Mouse (Mus musculus): ENCODE data around the gene Gclc. TPM values are rescaled to one million over a fixed set of nuclear protein-coding genes. Genes with fewer than 3 reads are reported as not detected.

The Gclc gene
- polyA plus RNA-seq, 1 experiment from 2014 or later: 17.5 TPM

DNA sequence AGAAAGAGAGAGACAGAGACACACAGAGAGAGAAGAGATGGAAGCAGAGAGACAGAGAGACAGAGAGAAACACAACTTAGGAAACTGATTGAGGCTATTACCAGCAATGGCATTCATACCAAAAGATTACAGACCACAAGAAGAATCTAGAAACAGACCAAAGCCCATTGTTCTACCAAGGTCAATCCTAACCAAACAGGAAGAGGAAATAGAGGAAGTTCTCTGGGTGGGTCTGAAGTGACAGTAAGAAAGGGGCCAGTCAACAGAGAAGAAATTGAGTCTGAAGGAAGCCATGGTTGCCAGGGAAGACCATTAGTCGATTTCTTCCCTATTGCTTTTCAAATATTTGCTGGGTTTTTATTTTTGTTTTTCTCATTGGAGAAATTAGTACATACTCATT is 81.4 kb downstream of the Gclc start:
- Histone ChIP-seq H3K36me3 (ENCODE audit: poor library complexity, severe bottlenecking) (no peaks in the 10 kb centered on the region), H3K4me2 (no peak overlapping the region), H3K4me3 (no peak overlapping the region), H3K9me3 (replicated peaks) (no peaks in the 10 kb centered on the region), H3K9ac (no peak overlapping the region), H3K27me3 (no peaks in the 10 kb centered on the region), H3K27ac (no peak overlapping the region), H3K4me1 (no peaks in the 10 kb centered on the region)
- no peak for ATAC-seq
- WGBS: 98% methylated on average over 1 of the region's 1 CpGs

GRCm38 (mm10) chr9:77838586-77838985 is 84.3 kb downstream of the Gclc start:
- Histone ChIP-seq H3K9me3 (replicated peaks) (no peaks in the 10 kb centered on the region), H3K4me3 (no peak overlapping the region), H3K36me3 (ENCODE audit: poor library complexity, severe bottlenecking) (no peaks in the 10 kb centered on the region), H3K4me1 (no peaks in the 10 kb centered on the region), H3K27ac (no peak overlapping the region), H3K4me2 (no peak overlapping the region), H3K9ac (no peak overlapping the region), H3K27me3 (no peaks in the 10 kb centered on the region)
- no peak for ATAC-seq
- 85% methylated on average over 5 of the region's 5 CpGs for WGBS

Other genes with a start within 250 kb of the Gclc start
- 12.5 and 13.0 TPM in 2 replicates for gene Lrrc1, start 209.7 kb upstream of the Gclc start, polyA plus RNA-seq (2015; fragmentation: Nextera tagmentation; extraction: Ambion mirVana)
- gene Klhl31, start 118.0 kb upstream of the Gclc start, polyA plus RNA-seq (2015; fragmentation: Nextera tagmentation; extraction: Ambion mirVana): 0.03 and 0.06 TPM in 2 replicates
- gene Elovl5, start 162.8 kb downstream of the Gclc start, polyA plus RNA-seq (2015; fragmentation: Nextera tagmentation; extraction: Ambion mirVana): 60.9 and 61.6 TPM in 2 replicates

Measured in forebrain, embryonic 13.5 days (tissue).